18 mouse cellular contexts compared by ENCODE assay signal in genomic region chr13:98186179-98186578, GRCm38 (mm10). TPM values are rescaled to one million over a fixed set of nuclear protein-coding genes. Genes with fewer than 3 reads are reported as not detected.
DNase-seq lines count a peak whose midpoint lies in the region; ATAC-seq and TF ChIP-seq lines count a peak whose summit lies in the region.
"Had no signal": no experiment of that assay in that cellular context is flagged by ENCODE, and none has a peak within 500 bp of the region (broad histone marks: within the 10 kb centered on the region; RNA-seq: fewer than 3 reads in every experiment).

No protein-coding gene starts in this region.

- H3K4me3 ChIP-seq in forebrain, postnatal 0 days (ENCODE audit: low read depth, low read length): no peak overlapping the region
- no peak overlapping the region for H3K4me3 ChIP-seq in liver, embryonic 12.5 days
- H3K4me3 ChIP-seq: embryonic facial prominence, embryonic 12.5 days; heart, embryonic 13.5 days; limb, embryonic 12.5 days; liver, embryonic 15.5 days; stomach, embryonic 15.5 days had no signal

- no peaks in the 10 kb centered on the region; the same call in 1 of the 2 replicates for H3K27me3 ChIP-seq in forebrain, postnatal 0 days (ENCODE audit: insufficient read depth, low read length)
- no peaks in the 10 kb centered on the region for H3K27me3 ChIP-seq in liver, embryonic 12.5 days (replicated peaks)
- H3K27me3 ChIP-seq: embryonic facial prominence, embryonic 12.5 days; heart, embryonic 13.5 days; limb, embryonic 12.5 days; liver, embryonic 15.5 days; stomach, embryonic 15.5 days had no signal

- H3K4me1 ChIP-seq in forebrain, postnatal 0 days (ENCODE audit: insufficient read depth): peaks cover 7% of the 10 kb centered on the region; the same call in 1 of the 2 replicates
- peaks cover 47% of the 10 kb centered on the region for H3K4me1 ChIP-seq in liver, embryonic 12.5 days
- H3K4me1 ChIP-seq: stomach, embryonic 15.5 days had no signal

- intact Hi-C loops in left cerebral cortex, postnatal 10 days (cut with DNase I): no loop called here

- H3K27ac ChIP-seq in forebrain, postnatal 0 days (ENCODE audit: low read depth, low read length): no peak overlapping the region
- H3K27ac ChIP-seq in liver, embryonic 12.5 days: no peak overlapping the region
- H3K27ac ChIP-seq: heart, embryonic 13.5 days; limb, embryonic 12.5 days; liver, embryonic 15.5 days; stomach, embryonic 15.5 days had no signal

- no peak overlapping the region for H3K9ac ChIP-seq in forebrain, postnatal 0 days
- H3K9ac ChIP-seq in liver, embryonic 12.5 days: no peak overlapping the region
- H3K9ac ChIP-seq: embryonic facial prominence, embryonic 12.5 days; heart, embryonic 13.5 days; limb, embryonic 12.5 days; liver, embryonic 15.5 days; stomach, embryonic 15.5 days had no signal

- DNase-seq in left cerebral cortex, postnatal 10 days (ENCODE audit: extremely low spot score in 1 of 2, low spot score in 2 of 2): peak; percentile 21 to 53
- DNase-seq in left cerebral cortex, adult 9 months (ENCODE audit: low spot score in 2 of 2): no peak
- DNase-seq in right cerebral cortex, adult 18-20 months: peak; percentile 37
- DNase-seq in right cerebral cortex, postnatal 25 days: no peak
- peak; percentile 53 for DNase-seq in forebrain, postnatal 0 days
- DNase-seq: cerebellum, adult 11 months; heart, postnatal 4 days; lung, postnatal 10 days had no signal

- WGBS in forebrain, postnatal 0 days: 11% methylated on average over 5 of the region's 5 CpGs
- WGBS in liver, embryonic 12.5 days (ENCODE audit: insufficient replicate concordance): 74% methylated on average over 5 of the region's 5 CpGs

- no peak overlapping the region for H3K4me2 ChIP-seq in forebrain, postnatal 0 days (ENCODE audit: low read depth)
- no peak overlapping the region for H3K4me2 ChIP-seq in liver, embryonic 12.5 days
- H3K4me2 ChIP-seq: embryonic facial prominence, embryonic 12.5 days; heart, embryonic 13.5 days; limb, embryonic 12.5 days; liver, embryonic 15.5 days; stomach, embryonic 15.5 days had no signal

- no peaks in the 10 kb centered on the region for H3K9me3 ChIP-seq in forebrain, postnatal 0 days (ENCODE audit: low read length)
- no peaks in the 10 kb centered on the region for H3K9me3 ChIP-seq in liver, embryonic 12.5 days (replicated peaks)
- H3K9me3 ChIP-seq: embryonic facial prominence, embryonic 12.5 days; heart, embryonic 13.5 days; limb, embryonic 12.5 days; liver, embryonic 15.5 days; stomach, embryonic 15.5 days had no signal

- H3K36me3 ChIP-seq in forebrain, postnatal 0 days (ENCODE audit: insufficient read depth): no peaks in the 10 kb centered on the region
- H3K36me3 ChIP-seq in liver, embryonic 12.5 days: no peaks in the 10 kb centered on the region
- H3K36me3 ChIP-seq: embryonic facial prominence, embryonic 12.5 days; heart, embryonic 13.5 days; limb, embryonic 12.5 days; liver, embryonic 15.5 days; stomach, embryonic 15.5 days had no signal

- 0 out of 2 replicates have a peak, but pooled peaks have one; percentile 18 for ATAC-seq in forebrain, postnatal 0 days
- ATAC-seq in erythroblast, adult 5-6 weeks (replicated peaks; ENCODE audit: low FRiP score, poor library complexity, severe bottlenecking): no peak
- ATAC-seq in liver, embryonic 12.5 days: no peak
- ATAC-seq: CD4-positive, CD25-positive, alpha-beta regulatory T cell, adult 4 months; inflammation-experienced regulatory T-cells, adult 6 months had no signal

- TF ChIP-seq CTCF in forebrain, postnatal 0 days (IDR thresholded peaks at IDR 0.05; ENCODE audit: low read depth): no peak

RNA-seq across cellular contexts. Expression of gene Arhgef28, which starts 20.1 kb away (rescaled TPM):
- total RNA-seq in left cerebral cortex, postnatal 10 days (2021): 10 to 100 TPM; 52.0 to 54.8 TPM
- 27.0 and 38.7 TPM in 2 replicates for total RNA-seq in forebrain, postnatal 0 days (2014; rRNA removed)
- polyA plus RNA-seq in forebrain, postnatal 0 days (2015; fragmentation: Nextera tagmentation; extraction: Ambion mirVana): 23.1 and 33.9 TPM in 2 replicates
- not detected in 2 replicates for total RNA-seq in erythroblast, adult 5-6 weeks (2015; ENCODE audit: low replicate concordance)
- total RNA-seq in erythroblast, adult 5-6 weeks (2017; ENCODE audit: low replicate concordance): 0.51 and 1.3 TPM in 2 replicates
- polyA plus RNA-seq in liver, embryonic 12.5 days (2016; fragmentation: Nextera tagmentation; extraction: Ambion mirVana): 0.85 and 1.2 TPM in 2 replicates
- total RNA-seq: MEL had no signal

Comparison
In these comparisons a context has a peak if more than half of its experiments do, and no peak if none do; other contexts are left out.
1. DNase-seq: peak in left cerebral cortex, postnatal 10 days (2 of 2), right cerebral cortex, adult 18-20 months (single experiment) and forebrain, postnatal 0 days (single experiment); none in left cerebral cortex, adult 9 months (0 of 2) and right cerebral cortex, postnatal 25 days (single experiment).
2. RNA of gene Arhgef28, which starts 20.1 kb away (total RNA-seq): 52.0 to 54.8 TPM in left cerebral cortex, postnatal 10 days and 27.0 to 38.7 TPM in forebrain, postnatal 0 days; 0.51 to 1.3 TPM in erythroblast, adult 5-6 weeks; every median in the first group is over 10 times any median in the second.